Mouse (Mus musculus) sigmoid colon, adult 10 weeks (tissue): Measurements from ENCODE around the gene Nr5a2. TPM values are rescaled to one million over a fixed set of nuclear protein-coding genes. Genes with fewer than 3 reads are reported as not detected.

Source experiments
- polyA plus RNA-seq: library from polyadenylated mRNA; stranded (reverse); fragments of 350-450 nt; fragmentation: Illumina TruSeq; extraction: RNeasy Lipid Tissue Mini Kit (QIAGEN cat#74804); gene quantifications from one replicate; pipeline ENCODE4 v1.2.3, GENCODE M21; 2014; ENCODE audit warnings: low read depth, low replicate concordance

Nr5a2 gene
- 77.6 TPM for polyA plus RNA-seq

DNA sequence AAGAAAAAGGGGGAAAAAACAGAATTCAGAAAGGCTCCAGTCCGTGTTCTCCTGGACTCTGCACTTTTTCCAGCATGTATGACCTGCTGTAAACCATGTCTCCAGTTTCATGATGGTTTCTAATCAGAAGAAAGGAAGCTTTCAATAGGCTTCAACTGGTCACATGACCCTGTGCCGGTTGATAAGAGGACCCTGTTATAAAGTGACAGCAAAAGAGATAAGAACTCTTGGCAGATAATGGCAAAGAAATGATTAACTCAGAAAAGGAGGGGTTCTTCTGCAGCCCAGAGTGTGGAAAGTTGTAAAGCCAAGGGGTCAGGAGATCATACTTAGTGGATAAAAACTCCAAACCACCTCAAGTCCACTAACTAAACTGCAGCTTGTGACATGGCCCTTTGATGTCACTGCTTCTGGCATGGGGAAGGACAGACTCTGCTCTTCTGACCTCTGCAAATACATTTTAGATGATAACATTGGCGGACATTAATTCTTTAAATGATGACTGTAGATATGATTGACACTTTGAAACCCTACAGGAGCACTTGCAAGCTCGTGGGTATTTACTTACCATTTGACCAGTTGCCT is at the start of gene Nr5a2:
Nr5a2 (minus strand) TSS at position 21 of the 585 bp plus-strand sequence.

